Mouse (Mus musculus): Measurements from ENCODE around the gene Rusc2. TPM values are rescaled to one million over a fixed set of nuclear protein-coding genes. Genes with fewer than 3 reads are reported as not detected.

Rusc2 gene
- polyA plus RNA-seq, 1 experiment from 2014 or later, result 9.6 TPM

- ATAC-seq (replicated peaks; ENCODE audit: low FRiP score, low read depth) (no peak), DNase-seq (ENCODE audit: low spot score) (no peak)
- H3K4me3 ChIP-seq (replicated peaks; ENCODE audit: low read depth, low read length), result no peak overlapping the region
- 71% methylated on average over 3 of the region's 3 CpGs for WGBS
- no peak overlapping the region for H3K4me2 ChIP-seq (ENCODE audit: low read length)
- H3K4me1 ChIP-seq (replicated peaks; ENCODE audit: insufficient read depth, low read length), result peaks cover 11% of the 10 kb centered on the region
- H3K9me3 ChIP-seq (replicated peaks; ENCODE audit: low read length), result no peaks in the 10 kb centered on the region
- H3K27me3 ChIP-seq (ENCODE audit: insufficient read depth, low read length), result no peaks in the 10 kb centered on the region
- H3K27ac ChIP-seq, result no peak overlapping the region
- no peaks in the 10 kb centered on the region for H3K36me3 ChIP-seq (ENCODE audit: insufficient read depth, low read length)
- no peak for TF ChIP-seq CTCF (IDR thresholded peaks at IDR 0.05; ENCODE audit: low read depth)
- no peak overlapping the region for H3K9ac ChIP-seq (ENCODE audit: low read depth, low read length)
These were observed 9.8 kb downstream of the Rusc2 start for GRCm38 (mm10) chr4:43391521-43392050.

- Histone ChIP-seq H3K4me1 (replicated peaks; ENCODE audit: insufficient read depth, low read length) (peaks cover 28% of the 10 kb centered on the region), H3K9ac (ENCODE audit: low read depth, low read length) (no peak overlapping the region; the same call in none of the 2 replicates), H3K27ac (peak overlapping the region; percentile 89), H3K4me2 (ENCODE audit: low read length) (0 out of 2 replicates have a peak overlapping the region, but pooled peaks have one; percentile 21), H3K4me3 (replicated peaks; ENCODE audit: low read depth, low read length) (no peak overlapping the region), H3K9me3 (replicated peaks; ENCODE audit: low read length) (no peaks in the 10 kb centered on the region), H3K27me3 (ENCODE audit: insufficient read depth, low read length) (no peaks in the 10 kb centered on the region), H3K36me3 (ENCODE audit: insufficient read depth, low read length) (no peaks in the 10 kb centered on the region)
- peak; percentile 84 for ATAC-seq (replicated peaks; ENCODE audit: low FRiP score, low read depth)
- TF ChIP-seq CTCF (IDR thresholded peaks at IDR 0.05; ENCODE audit: low read depth), result peak; percentile 19; the same call in 1 of the 2 replicates
- 13% methylated on average over 15 of the region's 15 CpGs for WGBS
- peak; percentile 98 for DNase-seq (ENCODE audit: low spot score)
These were observed 12.6 kb downstream of the Rusc2 start for GRCm38 (mm10) chr4:43394345-43394891.

- 76% methylated on average over 5 of the region's 5 CpGs for WGBS
- H3K9ac ChIP-seq (ENCODE audit: low read depth, low read length), result no peak overlapping the region; the same call in 1 of the 2 replicates
- H3K4me2 ChIP-seq (ENCODE audit: low read length), result 0 out of 2 replicates have a peak overlapping the region, but pooled peaks have one; percentile 21
- H3K9me3 ChIP-seq (replicated peaks; ENCODE audit: low read length), result no peaks in the 10 kb centered on the region
- peak overlapping the region; percentile 89 for H3K27ac ChIP-seq
- H3K36me3 ChIP-seq (ENCODE audit: insufficient read depth, low read length), result no peaks in the 10 kb centered on the region
- no peak for TF ChIP-seq CTCF (IDR thresholded peaks at IDR 0.05; ENCODE audit: low read depth)
- H3K4me1 ChIP-seq (replicated peaks; ENCODE audit: insufficient read depth, low read length), result peaks cover 36% of the 10 kb centered on the region
- DNase-seq (ENCODE audit: low spot score) (no peak), ATAC-seq (replicated peaks; ENCODE audit: low FRiP score, low read depth) (no peak)
- H3K4me3 ChIP-seq (replicated peaks; ENCODE audit: low read depth, low read length), result no peak overlapping the region
- H3K27me3 ChIP-seq (ENCODE audit: insufficient read depth, low read length), result no peaks in the 10 kb centered on the region
These were observed 13.4 kb downstream of the Rusc2 start for GRCm38 (mm10) chr4:43395147-43395546.

GRCm38 (mm10) chr4:43395836-43396235 lies 14.1 kb downstream of the Rusc2 start:
- H3K9ac ChIP-seq (ENCODE audit: low read depth, low read length), result no peak overlapping the region
- H3K27me3 ChIP-seq (ENCODE audit: insufficient read depth, low read length), result no peaks in the 10 kb centered on the region
- H3K9me3 ChIP-seq (replicated peaks; ENCODE audit: low read length), result no peaks in the 10 kb centered on the region
- H3K4me1 ChIP-seq (replicated peaks; ENCODE audit: insufficient read depth, low read length), result peaks cover 39% of the 10 kb centered on the region
- ATAC-seq (replicated peaks; ENCODE audit: low FRiP score, low read depth), result no peak
- WGBS, result 69% methylated on average over 9 of the region's 9 CpGs
- H3K27ac ChIP-seq, result no peak overlapping the region
- H3K36me3 ChIP-seq (ENCODE audit: insufficient read depth, low read length), result no peaks in the 10 kb centered on the region
- no peak overlapping the region for H3K4me3 ChIP-seq (replicated peaks; ENCODE audit: low read depth, low read length)
- no peak overlapping the region for H3K4me2 ChIP-seq (ENCODE audit: low read length)
- no peak for DNase-seq (ENCODE audit: low spot score)
- no peak for TF ChIP-seq CTCF (IDR thresholded peaks at IDR 0.05; ENCODE audit: low read depth)

- H3K27ac ChIP-seq, result no peak overlapping the region
- TF ChIP-seq CTCF (IDR thresholded peaks at IDR 0.05; ENCODE audit: low read depth), result no peak
- ATAC-seq (replicated peaks; ENCODE audit: low FRiP score, low read depth) (no peak), DNase-seq (ENCODE audit: low spot score) (no peak)
- H3K4me1 ChIP-seq (replicated peaks; ENCODE audit: insufficient read depth, low read length), result peaks cover 44% of the 10 kb centered on the region
- H3K4me2 ChIP-seq (ENCODE audit: low read length), result no peak overlapping the region
- WGBS, result 91% methylated on average over 5 of the region's 5 CpGs
- no peaks in the 10 kb centered on the region for H3K27me3 ChIP-seq (ENCODE audit: insufficient read depth, low read length)
- no peaks in the 10 kb centered on the region for H3K36me3 ChIP-seq (ENCODE audit: insufficient read depth, low read length)
- H3K4me3 ChIP-seq (replicated peaks; ENCODE audit: low read depth, low read length), result no peak overlapping the region
- no peak overlapping the region for H3K9ac ChIP-seq (ENCODE audit: low read depth, low read length)
- no peaks in the 10 kb centered on the region for H3K9me3 ChIP-seq (replicated peaks; ENCODE audit: low read length)
These were observed 14.6 kb downstream of the Rusc2 start for GRCm38 (mm10) chr4:43396381-43396780.

GRCm38 (mm10) chr4:43398014-43398413 lies 16.2 kb downstream of the Rusc2 start:
- DNase-seq (ENCODE audit: low spot score) (no peak), ATAC-seq (replicated peaks; ENCODE audit: low FRiP score, low read depth) (no peak)
- Histone ChIP-seq H3K36me3 (ENCODE audit: insufficient read depth, low read length) (no peaks in the 10 kb centered on the region), H3K4me1 (replicated peaks; ENCODE audit: insufficient read depth, low read length) (peaks cover 49% of the 10 kb centered on the region), H3K4me2 (ENCODE audit: low read length) (no peak overlapping the region), H3K9me3 (replicated peaks; ENCODE audit: low read length) (no peaks in the 10 kb centered on the region), H3K4me3 (replicated peaks; ENCODE audit: low read depth, low read length) (no peak overlapping the region), H3K9ac (ENCODE audit: low read depth, low read length) (no peak overlapping the region), H3K27ac (peak overlapping the region; percentile 66; the same call in 1 of the 2 replicates), H3K27me3 (ENCODE audit: insufficient read depth, low read length) (no peaks in the 10 kb centered on the region)
- no peak for TF ChIP-seq CTCF (IDR thresholded peaks at IDR 0.05; ENCODE audit: low read depth)
- WGBS, result 67% methylated on average over 4 of the region's 4 CpGs

Data from kidney, postnatal 0 days (tissue).